In genomic region chr10:54558636-54559035, GRCm38 (mm10) we compare ENCODE assay signal across 8 mouse cellular contexts.
DNase-seq lines count a peak whose midpoint lies in the region; ATAC-seq lines count a peak whose summit lies in the region.

No protein-coding gene starts in this region.

- DNase-seq in adrenal gland, postnatal 14 days: peak; percentile 22
- DNase-seq in adrenal gland, adult 8-10 months: no peak
- DNase-seq in layer of hippocampus, postnatal 10 days (ENCODE audit: low spot score in 2 of 2): peak; percentile 15 to 26
- no peak for DNase-seq in layer of hippocampus, adult 9-11 months
- peak; percentile 34 for DNase-seq in ES-CJ7 (ENCODE audit: low read depth, low spot score)
- DNase-seq in MN1 (ENCODE audit: low spot score): no peak
- DNase-seq in cerebellum, adult 11-12 months: no peak

- ATAC-seq in hematopoietic stem cell, adult 5-6 weeks (replicated peaks in 1 of 2; ENCODE audit: insufficient read depth in 1 of 2, low FRiP score in 2 of 2, low TSS enrichment in 1 of 2, low read depth in 1 of 2, poor library complexity in 2 of 2, severe bottlenecking in 2 of 2): peak; percentile 37 to 45; a peak in 3 of 4 replicates

Comparison
In these comparisons a context has a peak if more than half of its experiments do, and no peak if none do; other contexts are left out.
1. DNase-seq: peak in adrenal gland, postnatal 14 days (single experiment), layer of hippocampus, postnatal 10 days (2 of 2) and ES-CJ7 (single experiment); none in adrenal gland, adult 8-10 months (single experiment), layer of hippocampus, adult 9-11 months (single experiment), MN1 (single experiment) and cerebellum, adult 11-12 months (single experiment).